Mouse (Mus musculus): ENCODE measurements around the gene Dock8. TPM values are rescaled to one million over a fixed set of nuclear protein-coding genes. Genes with fewer than 3 reads are reported as not detected.

Dock8 gene
- polyA plus RNA-seq, 1 experiment, result 0.57 TPM

GRCm38 (mm10) chr19:25230058-25230974 is 231.0 kb downstream of the Dock8 start:
- Histone ChIP-seq H3K4me1 (ENCODE audit: control insufficient read depth, insufficient read depth, low read length) (peaks cover 3% of the 10 kb centered on the region), H3K9ac (ENCODE audit: low read depth, poor library complexity, severe bottlenecking) (no peak overlapping the region), H3K9me3 (replicated peaks; ENCODE audit: control insufficient read depth, insufficient read depth, low read length, poor library complexity, severe bottlenecking) (no peaks in the 10 kb centered on the region), H3K4me3 (ENCODE audit: low read depth, low read length) (no peak overlapping the region), H3K27ac (ENCODE audit: insufficient read depth, low read length) (no peak overlapping the region), H3K27me3 (ENCODE audit: control insufficient read depth, insufficient read depth, low read length, poor library complexity, severe bottlenecking) (no peaks in the 10 kb centered on the region), H3K36me3 (ENCODE audit: control insufficient read depth, insufficient read depth, low read length, poor library complexity, severe bottlenecking) (no peaks in the 10 kb centered on the region)
- TF ChIP-seq EP300 (IDR thresholded peaks at IDR 0.05; ENCODE audit: insufficient read depth, low read depth, low read length) (no peak), CTCF (IDR thresholded peaks at IDR 0.05; ENCODE audit: low read depth, low read length) (no peak)

- no peak for TF ChIP-seq EP300 (IDR thresholded peaks at IDR 0.05; ENCODE audit: insufficient read depth, low read depth, low read length)
- TF ChIP-seq POLR2A (IDR thresholded peaks at IDR 0.05; ENCODE audit: insufficient read depth, low read length), result no peak
- TF ChIP-seq CTCF (IDR thresholded peaks at IDR 0.05; ENCODE audit: low read depth, low read length), result no peak
- Histone ChIP-seq H3K27ac (ENCODE audit: insufficient read depth, low read length) (no peak overlapping the region), H3K9ac (ENCODE audit: low read depth, poor library complexity, severe bottlenecking) (no peak overlapping the region), H3K36me3 (ENCODE audit: control insufficient read depth, insufficient read depth, low read length, poor library complexity, severe bottlenecking) (no peaks in the 10 kb centered on the region), H3K9me3 (replicated peaks; ENCODE audit: control insufficient read depth, insufficient read depth, low read length, poor library complexity, severe bottlenecking) (no peaks in the 10 kb centered on the region), H3K4me1 (ENCODE audit: control insufficient read depth, insufficient read depth, low read length) (peaks cover 3% of the 10 kb centered on the region), H3K4me3 (ENCODE audit: low read depth, low read length) (no peak overlapping the region), H3K27me3 (ENCODE audit: control insufficient read depth, insufficient read depth, low read length, poor library complexity, severe bottlenecking) (no peaks in the 10 kb centered on the region)
Measured at GRCm38 (mm10) chr19:25230975-25231334, 231.6 kb downstream of the Dock8 start.

- no peaks in the 10 kb centered on the region for H3K27me3 ChIP-seq (ENCODE audit: control insufficient read depth, insufficient read depth, low read length, poor library complexity, severe bottlenecking)
- no peak overlapping the region for H3K9ac ChIP-seq (ENCODE audit: low read depth, poor library complexity, severe bottlenecking)
- H3K27ac ChIP-seq (ENCODE audit: insufficient read depth, low read length), result no peak overlapping the region
- H3K36me3 ChIP-seq (ENCODE audit: control insufficient read depth, insufficient read depth, low read length, poor library complexity, severe bottlenecking), result no peaks in the 10 kb centered on the region
- H3K4me3 ChIP-seq (ENCODE audit: low read depth, low read length), result no peak overlapping the region
- H3K9me3 ChIP-seq (replicated peaks; ENCODE audit: control insufficient read depth, insufficient read depth, low read length, poor library complexity, severe bottlenecking), result no peaks in the 10 kb centered on the region
- no peak for TF ChIP-seq CTCF (IDR thresholded peaks at IDR 0.05; ENCODE audit: low read depth, low read length)
- TF ChIP-seq POLR2A (IDR thresholded peaks at IDR 0.05; ENCODE audit: insufficient read depth, low read length), result no peak
- no peak for TF ChIP-seq EP300 (IDR thresholded peaks at IDR 0.05; ENCODE audit: insufficient read depth, low read depth, low read length)
- peaks cover 3% of the 10 kb centered on the region for H3K4me1 ChIP-seq (ENCODE audit: control insufficient read depth, insufficient read depth, low read length)
Measured at GRCm38 (mm10) chr19:25232032-25232431, 232.7 kb downstream of the Dock8 start.

GRCm38 (mm10) chr19:25236596-25237491 is 237.5 kb downstream of the Dock8 start, which contains the start of gene Kank1:
TSS of gene Kank1 (plus strand) at chr19:25236975.
- 0 out of 2 replicates have a peak within 1 kb of the TSS, but pooled peaks have one; percentile 5 for H3K27ac ChIP-seq (ENCODE audit: insufficient read depth, low read length)
- H3K27me3 ChIP-seq (ENCODE audit: control insufficient read depth, insufficient read depth, low read length, poor library complexity, severe bottlenecking), result no peaks in the 10 kb centered on the region
- peak; percentile 56; the same call in 1 of the 2 replicates for TF ChIP-seq EP300 (IDR thresholded peaks at IDR 0.05; ENCODE audit: insufficient read depth, low read depth, low read length)
- TF ChIP-seq POLR2A (IDR thresholded peaks at IDR 0.05; ENCODE audit: insufficient read depth, low read length), result peak; percentile 22
- TF ChIP-seq CTCF (IDR thresholded peaks at IDR 0.05; ENCODE audit: low read depth, low read length), result no peak
- H3K4me3 ChIP-seq (ENCODE audit: low read depth, low read length), result peak within 1 kb of the TSS; percentile 92
- H3K4me1 ChIP-seq (ENCODE audit: control insufficient read depth, insufficient read depth, low read length), result no peaks in the 10 kb centered on the region
- no peaks in the 10 kb centered on the region for H3K9me3 ChIP-seq (replicated peaks; ENCODE audit: control insufficient read depth, insufficient read depth, low read length, poor library complexity, severe bottlenecking)
- H3K36me3 ChIP-seq (ENCODE audit: control insufficient read depth, insufficient read depth, low read length, poor library complexity, severe bottlenecking), result no peaks in the 10 kb centered on the region
- H3K9ac ChIP-seq (ENCODE audit: low read depth, poor library complexity, severe bottlenecking), result peak within 1 kb of the TSS; percentile 66

- no peaks in the 10 kb centered on the region for H3K9me3 ChIP-seq (replicated peaks; ENCODE audit: control insufficient read depth, insufficient read depth, low read length, poor library complexity, severe bottlenecking)
- no peak overlapping the region for H3K27ac ChIP-seq (ENCODE audit: insufficient read depth, low read length)
- H3K4me3 ChIP-seq (ENCODE audit: low read depth, low read length), result peak overlapping the region; percentile 92
- no peaks in the 10 kb centered on the region for H3K36me3 ChIP-seq (ENCODE audit: control insufficient read depth, insufficient read depth, low read length, poor library complexity, severe bottlenecking)
- no peaks in the 10 kb centered on the region for H3K27me3 ChIP-seq (ENCODE audit: control insufficient read depth, insufficient read depth, low read length, poor library complexity, severe bottlenecking)
- peak overlapping the region; percentile 66 for H3K9ac ChIP-seq (ENCODE audit: low read depth, poor library complexity, severe bottlenecking)
- H3K4me1 ChIP-seq (ENCODE audit: control insufficient read depth, insufficient read depth, low read length), result no peaks in the 10 kb centered on the region
- peak; percentile 12 for TF ChIP-seq CTCF (IDR thresholded peaks at IDR 0.05; ENCODE audit: low read depth, low read length)
- no peak for TF ChIP-seq POLR2A (IDR thresholded peaks at IDR 0.05; ENCODE audit: insufficient read depth, low read length)
- TF ChIP-seq EP300 (IDR thresholded peaks at IDR 0.05; ENCODE audit: insufficient read depth, low read depth, low read length), result no peak
Measured at GRCm38 (mm10) chr19:25237492-25238040, 238.2 kb downstream of the Dock8 start.
